Mouse (Mus musculus) heart, embryonic 13.5 days (tissue): ENCODE data around the gene Ndrg3. TPM values are rescaled to one million over a fixed set of nuclear protein-coding genes. Genes with fewer than 3 reads are reported as not detected.

Source experiments
- ATAC-seq: fragments of 200-750 bp; cut with Nextera tagmentation; 2 replicates; pipeline ENCODE4 v1.8.0; 2017; ENCODE audit warnings: moderate TSS enrichment; ENCODE audit not compliant: insufficient number of reproducible peaks, low FRiP score, low TSS enrichment; ENCODE audit errors: extremely low read depth
- H3K27ac ChIP-seq: fragments of 300-500 bp; sonication (generic); replicated peaks from 2 replicates; pipeline ENCODE4 v1.5.1; 2015; ENCODE audit warnings: moderate library complexity, mild to moderate bottlenecking, inconsistent platforms
- H3K27me3 ChIP-seq: fragments of 300-500 bp; sonication (generic); replicated peaks from 2 replicates; pipeline ENCODE4 v1.6.1; 2015; ENCODE audit warnings: mild to moderate bottlenecking, inconsistent platforms
- H3K36me3 ChIP-seq: fragments of 300-500 bp; sonication (generic); 2 replicates; pipeline ENCODE4 v1.6.1; 2015; ENCODE audit warnings: mild to moderate bottlenecking, inconsistent platforms
- H3K4me1 ChIP-seq: fragments of 300-500 bp; sonication (generic); 2 replicates; pipeline ENCODE4 v1.6.1; 2015; ENCODE audit warnings: inconsistent platforms
- H3K4me2 ChIP-seq: fragments of 300-500 bp; sonication (generic); 2 replicates; pipeline ENCODE4 v1.6.1; 2015; ENCODE audit warnings: inconsistent platforms, mild to moderate bottlenecking, moderate library complexity
- H3K4me3 ChIP-seq: fragments of 300-500 bp; sonication (generic); 2 replicates; pipeline ENCODE4 v1.5.1; 2015; ENCODE audit warnings: moderate library complexity, mild to moderate bottlenecking, inconsistent platforms
- H3K9ac ChIP-seq: fragments of 300-500 bp; sonication (generic); 2 replicates; pipeline ENCODE4 v1.6.1; 2015; ENCODE audit warnings: inconsistent platforms, mild to moderate bottlenecking, moderate library complexity
- H3K9me3 ChIP-seq: fragments of 300-500 bp; sonication (generic); 2 replicates; pipeline ENCODE4 v1.6.1; 2016; ENCODE audit warnings: inconsistent platforms
- WGBS: fragments of 180-500 bp; shearing (Covaris S2); methylation state at CpG from one replicate; pipeline ENCODE4 v1.1.7; 2015; ENCODE audit warnings: mixed read lengths; 5-methylcytosine and 5-hydroxymethylcytosine counted together
- polyA plus RNA-seq: library from polyadenylated mRNA; unstranded; fragments of >200 nt; fragmentation: Nextera tagmentation; extraction: Ambion mirVana; gene quantifications from 2 replicates; pipeline ENCODE4 v1.2.1, GENCODE M21; 2015

Ndrg3 gene
- polyA plus RNA-seq: 28.6 and 30.4 TPM in 2 replicates

DNA sequence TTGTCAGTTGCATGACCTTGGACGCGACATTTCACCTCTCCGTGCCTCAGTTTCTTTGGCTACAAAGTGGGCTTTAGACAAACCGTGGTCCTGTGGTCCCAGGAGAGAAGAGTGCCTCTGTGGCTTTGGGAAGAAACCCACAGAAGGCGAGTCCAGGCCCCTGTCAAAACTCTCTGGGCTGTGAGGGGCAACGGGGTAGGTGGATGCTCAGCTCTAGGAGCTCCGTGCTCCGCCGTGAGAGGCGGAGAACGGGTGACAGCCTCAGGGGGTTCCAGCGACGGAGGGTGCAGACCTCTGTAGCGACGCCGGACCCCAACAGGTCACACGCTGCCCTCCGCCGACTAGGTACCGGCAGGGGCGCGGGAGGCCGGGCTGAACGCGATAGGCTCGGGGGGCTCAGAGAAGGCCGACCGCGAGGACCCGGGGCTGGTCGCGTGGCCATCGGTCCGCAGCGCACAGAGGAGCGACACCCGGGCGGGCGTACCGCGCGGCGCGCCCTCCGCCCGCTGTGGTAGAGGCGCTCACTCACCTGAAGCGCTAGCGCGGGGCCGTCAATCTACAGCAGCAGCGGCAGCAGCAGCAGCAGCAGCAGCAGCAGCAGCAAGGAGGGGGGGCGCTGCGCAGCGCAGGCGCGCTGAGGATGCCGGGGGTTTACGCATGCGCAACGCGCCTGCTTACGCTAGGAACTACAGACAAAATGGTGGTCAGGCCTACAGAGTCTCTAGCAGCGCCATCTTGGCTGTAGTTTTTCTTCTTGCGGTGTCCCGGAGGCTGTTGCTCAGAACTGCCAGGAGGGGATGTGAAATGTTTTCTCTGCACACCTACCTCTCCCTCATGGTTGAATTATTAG lies at the start of gene Ndrg3:
Gene Ndrg3 (minus strand): TSS at position 587 of the 850 bp plus-strand sequence.
- ATAC-seq: peak; percentile 89
- peak within 1 kb of the TSS; percentile 96 for H3K4me2 ChIP-seq
- H3K27me3 ChIP-seq: no peaks in the 10 kb centered on the region
- under 1% methylated on average over 66 of the region's 66 CpGs for WGBS
- H3K4me1 ChIP-seq: peaks cover 29% of the 10 kb centered on the region
- no peaks in the 10 kb centered on the region for H3K9me3 ChIP-seq
- peaks cover 34% of the 10 kb centered on the region for H3K36me3 ChIP-seq
- peak within 1 kb of the TSS; percentile 95 for H3K9ac ChIP-seq
- peak within 1 kb of the TSS; percentile 95 for H3K4me3 ChIP-seq
- H3K27ac ChIP-seq: peak within 1 kb of the TSS; percentile 78

DNA sequence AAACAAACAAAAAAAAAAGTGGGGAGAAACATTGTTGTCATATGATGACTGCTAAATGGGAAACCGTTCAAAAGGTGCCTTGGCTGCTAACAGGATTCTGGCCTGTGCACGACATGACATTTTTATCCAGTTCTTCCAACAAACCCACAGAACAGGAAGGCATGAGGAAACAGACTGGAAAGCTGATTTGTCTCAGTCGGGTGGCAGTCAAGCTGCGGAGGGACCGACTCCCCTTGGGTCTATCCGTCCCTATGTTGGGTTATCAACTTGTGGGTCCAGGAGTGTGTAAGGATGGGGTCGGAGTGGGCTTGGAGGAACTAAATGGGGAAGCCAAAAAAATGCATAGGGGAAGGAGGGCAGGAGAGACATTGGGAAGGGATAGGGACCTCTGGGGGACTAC lies 49.6 kb upstream of the Ndrg3 start:
- H3K27ac ChIP-seq: no peak overlapping the region
- no peaks in the 10 kb centered on the region for H3K4me1 ChIP-seq
- peaks cover 5% of the 10 kb centered on the region; the same call in 1 of the 2 replicates for H3K9me3 ChIP-seq
- no peak overlapping the region for H3K9ac ChIP-seq
- WGBS: 74% methylated on average over 7 of the region's 7 CpGs
- H3K4me3 ChIP-seq: no peak overlapping the region
- H3K27me3 ChIP-seq: no peaks in the 10 kb centered on the region
- H3K36me3 ChIP-seq: peaks cover 94% of the 10 kb centered on the region
- no peak overlapping the region for H3K4me2 ChIP-seq
- no peak for ATAC-seq

DNA sequence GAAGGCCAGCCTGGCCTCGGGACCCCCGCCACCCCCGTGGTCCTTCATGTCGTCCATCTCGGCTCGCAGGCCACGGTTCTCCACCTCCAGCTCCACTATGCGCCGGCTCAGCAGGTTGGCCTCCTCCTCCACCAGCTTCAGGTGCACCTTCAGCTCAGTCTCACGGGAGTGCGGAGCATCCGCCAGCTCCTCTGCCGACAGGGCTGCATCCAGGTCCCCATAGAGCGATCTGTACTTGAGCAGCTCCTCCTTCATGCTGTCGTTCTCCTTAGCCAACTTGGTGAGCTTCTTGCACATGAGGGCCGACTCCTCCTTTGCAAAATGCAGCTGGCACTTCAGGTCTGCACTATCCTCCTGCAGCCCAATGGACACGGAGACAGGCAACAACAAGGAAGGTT lies 48.8 kb upstream of the Ndrg3 start:
- Histone ChIP-seq H3K9me3 (0 out of 2 replicates have a peak, but pooled peaks cover under 1% of the 10 kb centered on the region), H3K9ac (no peak overlapping the region), H3K27me3 (no peaks in the 10 kb centered on the region), H3K27ac (no peak overlapping the region), H3K4me2 (no peak overlapping the region), H3K36me3 (peaks cover 93% of the 10 kb centered on the region), H3K4me1 (no peaks in the 10 kb centered on the region), H3K4me3 (no peak overlapping the region)
- 81% methylated on average over 17 of the region's 17 CpGs for WGBS
- no peak for ATAC-seq

DNA sequence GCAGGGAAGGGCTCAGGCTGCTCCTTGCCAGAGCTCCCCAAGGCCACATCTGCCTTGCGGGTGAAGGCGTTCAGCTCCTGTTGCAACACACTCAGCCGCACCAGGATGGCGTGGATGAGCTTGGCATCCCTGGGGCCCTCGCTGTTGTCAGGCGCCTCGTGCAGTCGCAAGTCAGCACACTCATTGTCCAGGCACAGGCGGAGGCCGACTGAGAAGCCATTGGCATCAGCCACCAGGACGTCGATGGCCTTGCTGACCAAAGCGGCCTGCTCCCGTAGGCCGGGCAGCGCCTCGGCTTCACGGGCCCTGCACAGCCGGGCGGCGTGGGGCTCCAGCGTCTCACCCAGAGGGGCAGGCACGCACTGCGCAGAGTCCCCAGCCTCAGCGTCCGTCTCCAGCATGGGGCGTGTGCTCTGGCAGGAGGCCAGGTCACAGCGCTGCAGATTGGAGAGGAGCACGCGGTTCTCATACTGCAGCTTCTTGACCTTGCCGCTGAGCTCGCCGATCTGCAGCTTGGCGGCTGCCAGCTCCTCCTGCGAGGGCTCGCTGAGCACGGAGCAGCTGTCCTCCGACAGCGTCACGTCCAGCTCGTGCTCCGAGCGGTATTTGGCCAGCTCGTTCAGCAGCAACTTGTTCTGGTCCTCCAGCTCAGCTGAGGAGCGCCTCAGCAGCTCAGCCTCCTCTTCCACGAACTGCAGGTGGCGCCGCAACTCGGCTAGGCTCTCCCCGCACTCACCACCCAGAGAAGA lies 48.2 kb upstream of the Ndrg3 start:
- H3K4me3 ChIP-seq: no peak overlapping the region
- H3K4me2 ChIP-seq: no peak overlapping the region
- no peaks in the 10 kb centered on the region for H3K9me3 ChIP-seq
- H3K9ac ChIP-seq: no peak overlapping the region
- H3K4me1 ChIP-seq: no peaks in the 10 kb centered on the region
- no peaks in the 10 kb centered on the region for H3K27me3 ChIP-seq
- peaks cover 93% of the 10 kb centered on the region for H3K36me3 ChIP-seq
- 80% methylated on average over 46 of the region's 50 CpGs for WGBS
- ATAC-seq: peak; percentile 15; the same call in 1 of the 2 replicates
- H3K27ac ChIP-seq: no peak overlapping the region; the same call in 1 of the 2 replicates

DNA sequence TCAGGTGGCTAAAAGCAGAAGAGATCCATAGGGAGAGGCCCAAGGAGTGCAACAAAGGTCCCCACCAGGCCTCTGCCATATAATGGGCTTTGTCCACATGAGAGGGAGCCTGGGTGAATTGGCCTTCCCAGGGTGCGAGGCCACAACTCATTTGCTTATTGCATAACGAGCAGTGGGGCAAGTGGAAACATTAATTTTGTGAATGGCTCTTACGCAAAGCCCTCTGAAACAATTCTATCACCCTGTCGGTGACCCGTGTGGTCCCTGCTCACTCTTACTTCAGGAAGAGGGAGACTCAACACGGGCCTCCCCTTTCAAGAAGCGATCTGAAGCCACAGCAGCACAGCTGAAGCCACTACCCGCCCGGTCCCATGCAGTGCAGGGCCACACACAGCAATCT lies 45.4 kb upstream of the Ndrg3 start:
- Histone ChIP-seq H3K27me3 (no peaks in the 10 kb centered on the region), H3K27ac (no peak overlapping the region), H3K4me2 (no peak overlapping the region), H3K4me1 (no peaks in the 10 kb centered on the region), H3K36me3 (peaks cover 94% of the 10 kb centered on the region), H3K4me3 (no peak overlapping the region), H3K9ac (no peak overlapping the region), H3K9me3 (no peaks in the 10 kb centered on the region)
- no peak for ATAC-seq
- WGBS: 88% methylated on average over 9 of the region's 9 CpGs

DNA sequence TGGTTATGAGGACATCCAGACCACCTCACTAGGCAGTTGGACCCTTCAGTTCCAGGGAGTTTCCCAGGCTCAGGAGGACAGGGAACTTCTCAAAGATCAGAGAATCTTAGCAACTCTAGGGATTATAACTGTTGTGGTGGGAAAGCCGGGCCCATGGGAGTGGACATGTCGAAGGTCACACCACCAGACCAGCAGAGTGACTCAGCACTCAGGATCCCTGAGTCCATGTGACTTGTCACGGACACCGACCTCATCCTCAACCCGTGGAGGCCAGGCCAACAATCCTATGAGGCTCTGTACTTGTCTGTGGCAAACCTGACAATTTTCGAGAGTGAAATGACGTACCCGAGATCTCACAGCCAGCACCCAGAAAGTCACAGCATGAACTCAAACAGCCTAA lies 44.5 kb upstream of the Ndrg3 start:
- no peak overlapping the region for H3K9ac ChIP-seq
- H3K9me3 ChIP-seq: no peaks in the 10 kb centered on the region
- no peak for ATAC-seq
- H3K4me3 ChIP-seq: no peak overlapping the region
- H3K4me1 ChIP-seq: no peaks in the 10 kb centered on the region
- peaks cover 93% of the 10 kb centered on the region for H3K36me3 ChIP-seq
- H3K27ac ChIP-seq: no peak overlapping the region
- no peak overlapping the region for H3K4me2 ChIP-seq
- 84% methylated on average over 8 of the region's 8 CpGs for WGBS
- H3K27me3 ChIP-seq: no peaks in the 10 kb centered on the region

DNA sequence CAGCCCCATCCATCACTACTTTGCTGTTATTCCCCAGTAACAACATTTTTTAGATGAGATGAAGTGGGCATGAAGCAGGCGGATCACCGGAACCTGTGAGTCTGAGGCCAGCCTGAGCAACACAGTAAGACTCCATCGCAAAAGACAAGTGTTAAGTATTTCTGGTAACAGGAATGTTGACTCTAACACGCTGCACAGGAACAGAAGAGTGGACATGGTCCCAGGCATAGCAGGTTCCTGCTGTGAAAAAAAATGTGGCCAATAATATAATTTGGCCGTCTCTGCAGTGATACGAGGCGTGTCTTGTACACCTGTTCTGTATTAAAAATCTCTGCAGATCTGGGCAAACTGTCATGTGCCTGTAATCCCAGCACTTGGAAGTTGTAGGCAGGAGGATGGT lies 43.5 kb upstream of the Ndrg3 start:
- ATAC-seq: no peak
- Histone ChIP-seq H3K27ac (no peak overlapping the region), H3K36me3 (peaks cover 91% of the 10 kb centered on the region), H3K27me3 (no peaks in the 10 kb centered on the region), H3K4me1 (no peaks in the 10 kb centered on the region), H3K9me3 (no peaks in the 10 kb centered on the region), H3K4me3 (no peak overlapping the region), H3K9ac (no peak overlapping the region), H3K4me2 (no peak overlapping the region)
- 86% methylated on average over 7 of the region's 7 CpGs for WGBS

DNA sequence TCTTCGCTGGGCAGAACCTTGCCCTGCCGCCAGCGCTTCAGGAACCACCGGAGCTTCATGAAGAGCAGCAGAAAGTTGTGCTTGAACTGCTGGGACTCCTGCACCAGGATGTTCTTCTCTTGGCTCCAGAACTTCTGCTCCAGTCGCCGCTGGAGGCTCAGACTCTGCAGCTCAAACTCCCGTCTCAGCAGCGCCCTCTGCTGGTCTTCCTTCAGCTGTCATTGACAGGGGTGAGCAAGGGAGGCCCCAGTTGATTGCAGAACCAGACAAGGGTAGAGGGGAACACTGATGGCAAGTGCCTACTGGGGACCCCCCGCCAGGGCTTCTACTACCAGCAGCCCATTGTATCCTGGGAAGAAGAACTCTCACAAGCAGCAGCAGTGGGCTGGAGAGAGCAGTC lies 38.9 kb upstream of the Ndrg3 start:
- H3K4me3 ChIP-seq: no peak overlapping the region
- H3K4me1 ChIP-seq: peaks cover 20% of the 10 kb centered on the region
- H3K4me2 ChIP-seq: no peak overlapping the region
- H3K36me3 ChIP-seq: peaks cover 92% of the 10 kb centered on the region
- 33% methylated on average over 9 of the region's 9 CpGs for WGBS
- no peak overlapping the region for H3K9ac ChIP-seq
- H3K27ac ChIP-seq: no peak overlapping the region
- H3K9me3 ChIP-seq: peaks cover under 1% of the 10 kb centered on the region; the same call in 1 of the 2 replicates
- ATAC-seq: 0 out of 2 replicates have a peak, but pooled peaks have one; percentile 35
- no peaks in the 10 kb centered on the region for H3K27me3 ChIP-seq

DNA sequence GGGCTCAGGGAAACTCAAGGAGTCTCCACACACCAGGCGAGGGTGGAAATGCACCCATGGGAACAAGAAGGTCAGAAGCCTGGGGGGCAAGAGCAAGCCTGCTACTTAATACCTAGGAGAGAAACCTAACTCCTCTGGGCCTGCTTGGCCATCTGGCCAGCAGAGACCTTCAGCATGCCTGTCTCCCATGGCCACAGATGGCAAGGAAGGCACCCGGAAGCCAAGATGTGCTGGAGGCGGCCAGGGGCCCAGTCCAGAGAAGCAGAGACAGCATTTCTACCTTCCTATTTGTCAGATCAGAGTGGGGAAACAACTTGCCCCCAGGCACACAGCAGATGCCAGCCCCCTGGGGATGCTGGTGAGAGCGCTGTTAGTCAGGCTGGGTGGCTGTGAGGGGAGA lies 36.4 kb upstream of the Ndrg3 start:
- Histone ChIP-seq H3K27ac (peak overlapping the region; percentile 70), H3K4me1 (peaks cover 20% of the 10 kb centered on the region), H3K9ac (0 out of 2 replicates have a peak overlapping the region, but pooled peaks have one; percentile 40), H3K27me3 (no peaks in the 10 kb centered on the region), H3K4me3 (no peak overlapping the region), H3K36me3 (peaks cover 96% of the 10 kb centered on the region), H3K4me2 (peak overlapping the region; percentile 42; the same call in 1 of the 2 replicates), H3K9me3 (peaks cover 9% of the 10 kb centered on the region; the same call in 1 of the 2 replicates)
- WGBS: 83% methylated on average over 4 of the region's 4 CpGs
- ATAC-seq: no peak

DNA sequence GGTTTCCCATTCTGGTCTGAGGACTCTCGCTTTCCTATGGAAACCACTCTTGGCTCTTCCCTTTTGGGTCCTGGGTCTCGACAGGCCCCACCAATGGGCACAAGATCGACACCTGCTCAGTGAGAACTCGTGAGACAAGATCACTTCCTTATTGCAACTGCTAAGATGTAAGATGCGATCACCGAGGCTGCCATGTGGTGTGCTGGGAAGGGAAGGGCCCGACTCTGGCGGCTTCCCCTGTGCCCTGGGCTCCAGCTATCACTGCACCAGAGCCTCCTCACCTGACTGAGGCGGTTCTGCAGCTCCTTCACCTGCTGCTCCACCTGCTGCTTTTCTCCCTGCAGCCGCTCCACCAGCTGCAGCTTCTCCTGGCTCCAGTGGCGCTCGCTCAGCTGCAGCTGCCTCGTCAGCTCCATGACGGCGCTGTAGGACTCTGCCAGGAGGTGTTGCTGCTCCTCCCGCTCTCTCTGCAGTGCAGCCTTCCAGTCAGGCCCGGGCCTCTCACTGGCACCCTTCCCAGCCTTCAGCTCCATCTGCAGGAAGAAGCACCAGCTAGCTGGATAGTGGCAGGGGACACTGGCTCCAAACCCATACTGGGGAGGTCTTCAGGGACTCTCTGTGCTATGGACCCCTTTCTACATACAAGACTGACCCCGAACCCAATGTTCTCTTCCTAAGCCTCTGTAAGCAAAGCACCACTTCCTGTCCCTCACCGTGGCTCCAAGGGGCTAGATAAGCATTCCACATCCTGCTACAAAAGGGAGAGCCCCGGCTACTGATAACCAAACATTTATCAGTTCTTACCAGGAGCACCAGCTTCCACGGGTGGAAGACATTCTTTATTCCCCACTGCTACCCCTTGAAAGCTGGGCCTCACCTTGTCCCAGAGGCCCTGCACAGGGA lies 35.5 kb upstream of the Ndrg3 start:
- peak overlapping the region; percentile 70 for H3K27ac ChIP-seq
- WGBS: 63% methylated on average over 21 of the region's 21 CpGs
- H3K36me3 ChIP-seq: peaks cover 96% of the 10 kb centered on the region
- 0 out of 2 replicates have a peak overlapping the region, but pooled peaks have one; percentile 40 for H3K9ac ChIP-seq
- H3K4me2 ChIP-seq: peak overlapping the region; percentile 42
- no peaks in the 10 kb centered on the region for H3K27me3 ChIP-seq
- peaks cover 20% of the 10 kb centered on the region for H3K4me1 ChIP-seq
- no peak overlapping the region for H3K4me3 ChIP-seq
- peaks cover 9% of the 10 kb centered on the region; the same call in 1 of the 2 replicates for H3K9me3 ChIP-seq
- peak; percentile 23; the same call in 1 of the 2 replicates for ATAC-seq
